Mouse (Mus musculus): ENCODE results near the gene Rims3.
A peak's percentile ranks its signal among the peaks of the same experiment; 100 is the strongest.

The Rims3 gene

DNA sequence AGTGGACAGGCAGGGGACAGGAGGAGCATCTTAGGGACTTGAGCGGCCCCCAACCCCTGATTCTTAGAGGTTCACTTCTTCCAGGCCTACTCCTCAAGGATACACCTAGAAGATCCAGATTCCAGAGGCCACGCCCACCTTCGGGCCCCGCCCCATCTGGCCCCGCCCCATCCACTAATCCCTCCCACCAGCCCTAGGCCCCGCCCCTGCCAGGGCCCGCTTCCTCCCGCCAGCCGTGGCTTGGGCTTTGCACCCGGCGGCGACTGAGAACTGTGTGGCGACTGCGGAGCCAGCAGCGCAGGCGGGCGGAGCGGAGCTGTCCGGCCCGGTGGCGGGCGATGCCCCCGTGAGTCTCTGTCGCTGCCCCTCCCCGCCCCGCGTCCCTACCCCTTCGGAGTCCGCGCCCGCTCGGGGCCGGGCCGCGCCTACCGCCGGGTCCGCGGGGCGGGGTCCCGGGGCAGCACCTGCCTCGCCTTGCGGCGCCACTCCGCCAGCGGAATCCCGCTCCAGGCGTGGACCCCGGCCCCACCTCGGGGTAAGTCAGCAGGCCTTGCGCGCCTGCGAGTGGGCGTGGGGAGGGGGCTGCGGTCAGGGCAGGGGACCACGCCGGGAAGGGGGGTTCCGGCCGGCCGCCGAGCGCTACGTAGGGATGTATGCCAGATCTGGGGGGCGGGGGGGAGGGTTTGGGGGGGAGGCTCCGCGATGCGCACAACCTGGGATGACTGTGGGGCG, at the start of gene Rims3:
Gene Rims3 (plus strand): TSS at position 229 of the 732 bp plus-strand sequence.
- peak; percentile 87 to 92 for DNase-seq

- DNase-seq = no peak
Measured at GRCm38 (mm10) chr4:120805816-120806215, 48.8 kb upstream of the Rims3 start.

DNA sequence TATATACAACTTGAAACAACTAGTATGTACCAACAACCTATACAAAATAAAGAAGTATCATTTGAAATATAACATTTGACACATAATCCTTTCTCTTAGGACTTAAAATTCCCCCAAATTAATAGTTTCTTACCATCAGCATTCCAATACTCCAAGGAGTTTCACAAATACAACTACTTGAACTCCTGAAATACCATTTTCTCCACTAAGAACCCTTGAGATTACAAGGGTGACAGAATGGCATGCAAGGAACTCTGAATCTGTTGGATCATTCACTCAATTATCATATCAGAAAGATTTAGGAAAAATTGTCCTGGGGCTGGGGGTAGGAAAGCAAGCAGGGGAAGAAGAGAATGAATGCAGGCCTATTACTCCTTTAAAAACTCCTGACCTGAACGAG, 40.9 kb upstream of the Rims3 start:
- DNase-seq = no peak

- DNase-seq = peak; percentile 35
Measured at GRCm38 (mm10) chr4:120814171-120814570, 40.4 kb upstream of the Rims3 start.

- DNase-seq = no peak
Measured at GRCm38 (mm10) chr4:120815163-120815562, 39.5 kb upstream of the Rims3 start.

- peak; percentile 72 to 81 for DNase-seq
Measured at GRCm38 (mm10) chr4:120815622-120816334, 38.8 kb upstream of the Rims3 start.

- DNase-seq = no peak
Measured at GRCm38 (mm10) chr4:120817002-120817774, 37.4 kb upstream of the Rims3 start.

- DNase-seq = no peak
Measured at GRCm38 (mm10) chr4:120817951-120818350, 36.7 kb upstream of the Rims3 start.

DNA sequence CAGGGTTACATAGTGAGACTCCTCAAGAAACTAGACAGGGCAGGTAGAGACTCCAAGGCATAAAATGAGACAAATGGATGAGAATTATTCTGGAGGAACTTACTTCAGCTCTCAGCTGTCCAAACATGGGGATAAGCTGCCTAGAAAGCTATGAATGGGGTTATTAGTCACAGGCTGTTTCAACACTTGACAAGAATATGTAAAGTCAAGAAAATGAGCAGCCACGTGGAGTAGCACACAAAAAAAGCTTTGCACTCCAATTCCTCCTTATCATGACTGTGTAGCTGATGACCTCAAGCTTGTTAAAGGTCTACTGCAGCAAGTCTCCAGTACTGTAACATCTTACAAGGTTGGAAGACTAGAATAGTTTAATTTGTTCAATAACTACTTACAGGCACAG, 35.3 kb upstream of the Rims3 start:
- no peak for DNase-seq

GRCm38 (mm10) chr4:120819871-120820270, 34.7 kb upstream of the Rims3 start:
- DNase-seq = no peak

GRCm38 (mm10) chr4:120822191-120822911, 32.3 kb upstream of the Rims3 start:
- no peak for DNase-seq

- peak; percentile 99 for DNase-seq
Measured at GRCm38 (mm10) chr4:120825100-120825553, 29.5 kb upstream of the Rims3 start.

GRCm38 (mm10) chr4:120825577-120826326, 28.9 kb upstream of the Rims3 start:
- peak; percentile 99 to 100 for DNase-seq

- no peak for DNase-seq
Measured at GRCm38 (mm10) chr4:120826418-120826817, 28.2 kb upstream of the Rims3 start.

GRCm38 (mm10) chr4:120830767-120831166, 23.8 kb upstream of the Rims3 start:
- DNase-seq = peak in 1 of 2 experiments; percentile 30

DNA sequence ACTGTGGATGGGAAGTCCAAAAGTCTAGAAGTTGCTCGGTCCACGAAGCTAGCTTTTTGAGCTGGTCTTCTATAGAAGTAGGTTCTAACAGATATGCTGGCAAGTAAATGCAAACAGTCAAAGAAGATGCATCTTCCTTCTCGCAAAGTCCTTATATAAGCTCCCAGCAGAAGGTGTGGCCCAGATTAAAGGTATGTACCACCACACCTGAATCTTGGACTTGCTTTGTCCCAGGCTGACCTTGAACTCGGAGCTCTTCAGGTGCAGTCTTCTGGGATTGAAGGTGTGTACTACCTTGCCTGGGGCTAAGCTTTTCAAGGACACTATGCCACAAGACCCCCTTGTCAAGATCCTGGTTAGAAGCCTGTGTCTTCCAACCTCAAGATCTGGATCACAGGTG, 23.1 kb upstream of the Rims3 start, which contains the start of gene Nfyc:
Gene Nfyc (minus strand): TSS at position 101 of the 400 bp plus-strand sequence.
- no peak for DNase-seq

DNA sequence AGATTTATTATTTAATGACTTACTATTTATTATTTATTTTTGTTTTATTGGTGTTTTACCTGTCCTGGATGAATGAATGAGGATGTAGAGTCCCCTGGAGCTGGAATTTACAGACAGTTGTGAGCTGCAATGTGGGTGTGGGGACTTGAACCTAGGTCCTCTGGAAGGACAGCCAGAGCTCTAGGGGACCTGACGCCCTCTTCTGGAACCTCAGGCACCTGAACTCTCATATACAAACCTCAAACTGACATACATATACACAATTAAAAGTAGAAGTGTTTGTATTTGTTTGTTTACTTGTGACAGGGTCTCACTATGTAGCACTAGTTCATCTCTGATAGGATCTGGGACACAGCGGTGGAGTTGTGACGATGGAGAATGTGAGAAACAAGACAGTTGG, 13.3 kb upstream of the Rims3 start:
- DNase-seq = no peak

DNA sequence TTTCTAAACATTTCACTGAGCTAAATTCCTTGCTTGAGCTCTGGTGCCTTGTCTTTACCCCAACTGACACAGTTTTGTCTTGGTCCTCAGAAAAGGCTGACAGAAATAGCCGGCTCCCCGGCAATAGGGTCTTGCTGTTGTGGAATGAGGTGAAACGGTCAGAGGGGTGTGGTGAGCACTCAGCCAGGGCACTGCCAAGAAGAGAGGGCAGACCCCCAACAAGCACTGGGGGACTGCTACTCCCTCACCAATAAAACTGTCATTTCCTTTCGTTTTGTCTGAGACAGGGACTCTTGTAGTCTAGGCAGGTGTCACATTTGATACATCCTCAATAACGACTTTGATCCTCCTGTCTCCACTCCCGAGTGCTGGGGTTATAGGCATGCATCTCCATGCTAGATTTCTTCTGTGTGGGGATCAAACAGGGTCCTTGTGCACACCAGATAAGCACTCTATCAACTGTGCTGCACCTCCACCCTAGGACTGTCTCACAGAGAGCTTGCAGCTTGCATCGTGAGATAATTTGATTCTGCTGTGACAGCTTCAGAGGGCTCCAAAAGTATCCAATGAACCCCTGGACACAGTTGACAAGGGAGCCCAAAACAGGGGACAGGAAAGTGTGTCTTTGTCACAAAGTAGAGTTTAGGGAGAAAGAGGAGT, 10.1 kb upstream of the Rims3 start:
- DNase-seq = no peak

GRCm38 (mm10) chr4:120845098-120845497, 9.5 kb upstream of the Rims3 start:
- DNase-seq = no peak

- peak in 1 of 2 experiments; percentile 23 for DNase-seq
Measured at GRCm38 (mm10) chr4:120848909-120849308, 5.7 kb upstream of the Rims3 start.

- peak; percentile 71 to 75 for DNase-seq
Measured at GRCm38 (mm10) chr4:120849451-120849850, 5.2 kb upstream of the Rims3 start.
